Mouse (Mus musculus) brain, embryonic 18.5 days (tissue): ENCODE results near the gene Gal3st4.
"Not testable (repeated sequence)": the region's sequence is repeated elsewhere in the genome, so short reads cannot be mapped to it uniquely, and the experiment has no call there.

Experiments used
- DNase-seq: peaks from one replicate; pipeline ENCODE4 v3.0.0-alpha.2; 2012; ENCODE audit warnings: low read depth, low spot score

The Gal3st4 gene

GRCm38 (mm10) chr5:138216632-138217031 is 56.0 kb downstream of the Gal3st4 start:
- not testable (repeated sequence) for DNase-seq
